Mouse (Mus musculus) inflammation-experienced regulatory T-cells (primary cell): ENCODE data around the gene Gm2016. TPM values are rescaled to one million over a fixed set of nuclear protein-coding genes. Genes with fewer than 3 reads are reported as not detected.

Experiments used
- polyA plus RNA-seq, 2 experiments: library from polyadenylated mRNA; unstranded; fragments of 100-300 nt; shearing (Covaris generic); gene quantifications; one replicate each; pipeline ENCODE4 v1.2.1; 2017

The Gm2016 gene
- polyA plus RNA-seq, result under 1 TPM; 0.13 to 0.22 TPM

DNA sequence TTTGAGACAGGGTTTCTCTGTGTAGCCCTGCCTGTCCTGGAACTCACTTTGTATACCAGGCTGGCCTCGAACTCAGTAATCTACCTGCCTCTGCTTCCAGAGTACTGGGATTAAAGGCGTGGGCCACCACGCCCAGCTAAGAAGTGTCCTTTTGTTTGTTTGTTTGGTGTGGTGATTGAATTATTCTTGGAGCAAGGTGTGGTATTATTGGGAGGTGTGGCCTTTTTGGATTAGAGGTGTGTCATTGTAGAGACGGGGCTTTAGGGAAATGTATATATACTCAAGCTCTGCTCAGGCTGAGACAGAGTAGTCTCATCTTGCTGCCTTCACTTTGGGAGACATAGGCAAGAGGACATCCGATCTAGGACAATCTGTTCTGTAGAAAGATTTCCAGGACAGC lies at the start of gene Gm2016:
Gm2016 (plus strand) TSS at position 301 of the 400 bp plus-strand sequence.

GRCm38 (mm10) chr12:87842239-87842638 lies 31.6 kb upstream of the Gm2016 start, which contains the start of gene Gm2001:
Gene Gm2001 (minus strand): TSS chr12:87842339.

DNA sequence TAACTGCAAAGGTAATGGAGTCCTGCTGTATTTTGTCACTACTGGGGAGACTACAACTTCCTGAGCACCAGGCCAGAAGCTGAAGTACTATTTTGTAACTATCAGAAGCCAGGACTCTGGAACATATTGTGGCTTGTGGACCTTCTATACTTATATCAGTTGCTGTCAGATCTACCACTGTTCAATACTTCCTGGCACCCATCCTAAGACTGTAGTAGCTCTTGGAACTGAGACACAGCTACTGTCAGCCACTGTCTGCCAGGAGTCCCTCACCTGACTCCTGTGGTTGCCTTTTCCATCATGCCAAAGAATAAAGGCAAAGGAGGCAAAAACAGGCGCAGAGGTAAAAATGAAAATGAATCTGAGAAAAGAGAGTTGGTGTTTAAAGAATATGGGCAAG lies 21.2 kb downstream of the Gm2016 start, which contains the start of gene Gm2022:
Gm2022 (plus strand) TSS at position 301 of the 400 bp plus-strand sequence.

DNA sequence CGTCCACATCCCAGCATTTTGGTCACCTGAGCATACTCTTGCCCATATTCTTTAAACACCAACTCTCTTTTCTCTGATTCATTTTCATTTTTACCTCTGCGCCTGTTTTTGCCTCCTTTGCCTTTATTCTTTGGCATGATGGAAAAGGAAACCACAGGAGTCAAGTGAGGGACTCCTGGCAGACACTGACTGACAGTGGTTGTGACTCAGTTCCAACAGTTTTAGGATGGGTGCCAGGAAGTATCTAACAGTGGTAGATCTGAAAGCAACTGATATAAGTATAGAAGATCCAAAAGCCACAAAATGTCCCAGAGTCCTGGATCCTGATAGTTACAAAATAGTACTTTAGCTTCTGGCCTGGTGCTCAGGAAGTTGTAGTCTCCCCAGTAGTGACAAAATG lies 45.8 kb downstream of the Gm2016 start, which contains the start of gene Gm2035:
Gm2035 (minus strand) TSS at position 137 of the 400 bp plus-strand sequence.

Other genes starting within 250 kb of the Gm2016 start
- under 1 TPM in 1 of 2 experiments, not detected in 1; 0.99 TPM for gene Gm16381, start 229.5 kb upstream of the Gm2016 start, polyA plus RNA-seq
- under 1 TPM; 0.08 to 0.39 TPM for gene Gm21319, start 98.3 kb upstream of the Gm2016 start, polyA plus RNA-seq
- gene Gm21936, start 78.6 kb upstream of the Gm2016 start, polyA plus RNA-seq, result not detected
- 1 to 10 TPM in 1 of 2 experiments, not detected in 1; 1.4 TPM for gene BB287469, start 57.5 kb upstream of the Gm2016 start, polyA plus RNA-seq
- under 1 TPM in 1 of 2 experiments, not detected in 1; 0.99 TPM for gene Gm2001, start 31.7 kb upstream of the Gm2016 start, polyA plus RNA-seq
- gene Gm2022, start 21.3 kb downstream of the Gm2016 start, polyA plus RNA-seq, result not detected
- gene Gm2035, start 45.8 kb downstream of the Gm2016 start, polyA plus RNA-seq, result not detected
- 1 to 10 TPM in 1 of 2 experiments, not detected in 1; 2.1 TPM for gene Gm2042, start 80.0 kb downstream of the Gm2016 start, polyA plus RNA-seq
- not detected for gene Gm2075, start 137.8 kb downstream of the Gm2016 start, polyA plus RNA-seq
- not detected for gene Gm6803, start 144.7 kb downstream of the Gm2016 start, polyA plus RNA-seq
- not detected for gene Gm2056, start 152.9 kb downstream of the Gm2016 start, polyA plus RNA-seq
- gene Gm16368, start 209.6 kb downstream of the Gm2016 start, polyA plus RNA-seq, result not detected